Mouse (Mus musculus) intestine, embryonic 14.5 days (tissue): ENCODE data around the gene Shld1. TPM values are rescaled to one million over a fixed set of nuclear protein-coding genes. Genes with fewer than 3 reads are reported as not detected.

Experiments
- ATAC-seq: fragments of 200-750 bp; cut with Nextera tagmentation; replicated peaks from 2 replicates; pipeline ENCODE4 v1.8.0; 2017; ENCODE audit warnings: low read depth, moderate number of reproducible peaks, moderate TSS enrichment, moderate library complexity; ENCODE audit not compliant: low FRiP score, low TSS enrichment
- DNase-seq: peaks from one replicate; pipeline ENCODE4 v3.0.0-alpha.2; 2018; ENCODE audit warnings: low spot score
- H3K27ac ChIP-seq: fragments of 300-500 bp; sonication (generic); 2 replicates; pipeline ENCODE4 v1.5.1; 2014; ENCODE audit warnings: low read depth, mild to moderate bottlenecking, control low read depth
- H3K27me3 ChIP-seq: fragments of 300-500 bp; sonication (generic); replicated peaks from 2 replicates; pipeline ENCODE4 v1.6.1; 2014; ENCODE audit warnings: low read length, control low read depth; ENCODE audit not compliant: control insufficient read depth, insufficient read depth
- H3K36me3 ChIP-seq: fragments of 300-500 bp; sonication (generic); 2 replicates; pipeline ENCODE4 v1.6.1; 2014; ENCODE audit warnings: low read length, control low read depth; ENCODE audit not compliant: control insufficient read depth, insufficient read depth
- H3K4me1 ChIP-seq: fragments of 300-500 bp; sonication (generic); replicated peaks from 2 replicates; pipeline ENCODE4 v1.6.1; 2014; ENCODE audit warnings: low read length, control low read depth, mixed read lengths; ENCODE audit not compliant: control insufficient read depth, insufficient read depth
- H3K4me2 ChIP-seq: fragments of 300-500 bp; sonication (generic); 2 replicates; pipeline ENCODE4 v1.6.1; 2014; ENCODE audit warnings: low read length
- H3K4me3 ChIP-seq: fragments of 300-500 bp; sonication (generic); 2 replicates; pipeline ENCODE4 v1.5.1; 2014; ENCODE audit warnings: low read depth, low read length, control low read depth, mixed read lengths
- H3K9ac ChIP-seq: fragments of 300-500 bp; sonication (generic); 2 replicates; pipeline ENCODE4 v1.6.1; 2014; ENCODE audit warnings: mild to moderate bottlenecking, low read length
- H3K9me3 ChIP-seq: fragments of 300-500 bp; sonication (generic); 2 replicates; pipeline ENCODE4 v1.6.1; 2016; ENCODE audit warnings: low read length, control low read depth; ENCODE audit not compliant: control insufficient read depth
- WGBS: fragments of 180-500 bp; shearing (Covaris S2); extraction: QIAGEN DNeasy Blood & Tissue Kit; methylation state at CpG from one replicate; pipeline ENCODE4 v1.1.7; 2014; 5-methylcytosine and 5-hydroxymethylcytosine counted together
- polyA plus RNA-seq: library from polyadenylated mRNA; unstranded; fragments of >200 nt; fragmentation: Nextera tagmentation; extraction: Ambion mirVana; gene quantifications from 2 replicates; pipeline ENCODE4 v1.2.1, GENCODE M21; 2014

Gene Shld1
- 13.6 and 22.3 TPM in 2 replicates for polyA plus RNA-seq

DNA sequence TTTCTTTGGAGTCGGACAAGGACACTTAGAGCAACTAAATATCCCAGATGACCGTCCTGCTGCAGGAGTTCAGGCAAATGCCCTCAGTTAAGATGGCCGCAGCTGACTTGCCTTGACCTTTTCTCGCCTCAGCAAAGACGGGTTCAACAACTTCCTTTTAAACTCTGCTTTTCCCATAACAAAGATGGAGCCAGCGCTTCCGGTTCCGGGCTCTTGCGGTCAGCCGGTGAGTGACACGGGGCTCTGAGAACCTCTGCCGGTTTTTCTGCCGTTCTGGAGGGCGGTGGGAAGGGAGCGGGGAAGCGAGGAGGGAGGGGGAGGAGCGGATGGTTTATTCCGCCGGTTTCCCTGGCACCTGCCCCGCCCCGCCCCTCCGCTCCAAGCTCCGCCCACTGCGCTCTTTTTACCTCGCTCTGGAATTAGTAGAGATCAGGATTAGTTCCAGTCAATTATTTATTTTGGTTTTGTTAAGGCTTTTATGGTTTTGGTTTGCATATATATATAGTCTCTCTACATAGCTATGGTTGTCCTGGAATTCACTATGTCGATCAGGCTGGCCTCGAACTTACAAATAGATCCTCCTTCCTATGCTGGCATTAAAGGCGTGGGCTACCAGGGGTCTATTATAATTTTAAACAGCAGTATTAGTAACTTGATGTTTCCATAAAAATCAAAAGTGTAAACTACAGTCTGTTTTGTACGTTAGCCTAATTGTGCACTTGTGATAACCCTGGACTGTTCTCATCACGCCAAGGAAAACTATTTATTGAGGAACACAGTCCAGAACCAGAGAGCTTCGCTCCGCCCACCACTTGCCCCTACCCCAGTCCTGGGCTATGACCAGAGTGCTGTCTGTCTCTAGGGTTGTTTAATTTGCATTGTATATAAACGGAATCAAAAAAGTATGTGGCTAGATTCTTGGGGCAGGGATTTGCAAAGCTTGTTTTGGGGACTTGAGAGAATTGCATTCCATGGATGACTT, at the start of gene Shld1:
TSS of gene Shld1 (plus strand) at position 176 of the 982 bp plus-strand sequence.
- H3K9ac ChIP-seq, result peak within 1 kb of the TSS; percentile 46

DNA sequence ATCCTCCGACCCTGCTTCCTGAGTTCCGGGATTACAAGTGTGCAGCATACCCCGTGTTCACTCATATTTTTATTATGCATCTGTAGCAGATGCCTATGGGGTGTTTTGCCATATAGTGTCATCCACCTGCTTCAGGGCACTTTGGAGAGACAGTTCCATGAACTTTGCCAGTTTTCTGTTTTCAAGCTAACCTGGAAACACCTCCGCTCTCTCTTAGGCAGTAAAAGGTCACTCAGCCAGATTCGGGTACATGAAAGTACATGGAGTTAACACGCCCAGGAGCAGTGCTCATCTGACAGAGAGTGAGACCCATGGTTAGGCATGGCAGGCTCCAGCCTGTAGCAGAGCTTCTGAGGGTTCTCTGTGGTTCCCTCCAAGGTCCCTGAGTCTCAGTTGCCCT, 48.4 kb upstream of the Shld1 start:
- DNase-seq (no peak), ATAC-seq (no peak)
- H3K4me3 ChIP-seq, result no peak overlapping the region
- no peaks in the 10 kb centered on the region for H3K27me3 ChIP-seq
- H3K9me3 ChIP-seq, result no peaks in the 10 kb centered on the region
- H3K4me2 ChIP-seq, result no peak overlapping the region
- no peaks in the 10 kb centered on the region for H3K4me1 ChIP-seq
- H3K36me3 ChIP-seq, result no peaks in the 10 kb centered on the region
- H3K9ac ChIP-seq, result no peak overlapping the region
- WGBS, result 91% methylated on average over 6 of the region's 6 CpGs
- no peak overlapping the region for H3K27ac ChIP-seq

More for the DNA sequence above, at the start of gene Shld1:
- no peaks in the 10 kb centered on the region for H3K36me3 ChIP-seq
- H3K4me3 ChIP-seq, result peak within 1 kb of the TSS; percentile 52
- ATAC-seq, result peak; percentile 89
- DNase-seq, result peak; percentile 90
- H3K4me1 ChIP-seq, result no peaks in the 10 kb centered on the region
- H3K27ac ChIP-seq, result peak within 1 kb of the TSS; percentile 69
- H3K27me3 ChIP-seq, result no peaks in the 10 kb centered on the region
- H3K4me2 ChIP-seq, result peak within 1 kb of the TSS; percentile 58
- 9% methylated on average over 33 of the region's 33 CpGs for WGBS
- H3K9me3 ChIP-seq, result no peaks in the 10 kb centered on the region

- WGBS, result 55% methylated on average over 7 of the region's 7 CpGs
- H3K9ac ChIP-seq, result no peak overlapping the region
- H3K4me1 ChIP-seq, result no peaks in the 10 kb centered on the region
- H3K9me3 ChIP-seq, result no peaks in the 10 kb centered on the region
- ATAC-seq (no peak), DNase-seq (no peak)
- H3K4me2 ChIP-seq, result no peak overlapping the region
- no peak overlapping the region for H3K4me3 ChIP-seq
- H3K36me3 ChIP-seq, result no peaks in the 10 kb centered on the region
- no peak overlapping the region for H3K27ac ChIP-seq
- H3K27me3 ChIP-seq, result no peaks in the 10 kb centered on the region
These were observed 47.4 kb upstream of the Shld1 start for GRCm38 (mm10) chr2:132639337-132639736.

- no peaks in the 10 kb centered on the region for H3K36me3 ChIP-seq
- H3K27me3 ChIP-seq, result no peaks in the 10 kb centered on the region
- no peak overlapping the region for H3K4me2 ChIP-seq
- no peak overlapping the region for H3K4me3 ChIP-seq
- 52% methylated on average over 3 of the region's 3 CpGs for WGBS
- ATAC-seq, result no peak
- H3K4me1 ChIP-seq, result no peaks in the 10 kb centered on the region
- no peak for DNase-seq
- no peak overlapping the region for H3K27ac ChIP-seq
- H3K9ac ChIP-seq, result no peak overlapping the region
- H3K9me3 ChIP-seq, result no peaks in the 10 kb centered on the region
These were observed 45.5 kb upstream of the Shld1 start for GRCm38 (mm10) chr2:132641196-132641595.

- Histone ChIP-seq H3K9ac (no peak overlapping the region), H3K4me1 (no peaks in the 10 kb centered on the region), H3K36me3 (no peaks in the 10 kb centered on the region), H3K27ac (no peak overlapping the region), H3K9me3 (no peaks in the 10 kb centered on the region), H3K4me2 (no peak overlapping the region), H3K4me3 (no peak overlapping the region), H3K27me3 (no peaks in the 10 kb centered on the region)
- ATAC-seq (no peak), DNase-seq (no peak)
- WGBS, result 47% methylated on average over 4 of the region's 4 CpGs
These were observed 43.6 kb upstream of the Shld1 start for GRCm38 (mm10) chr2:132643161-132643560.

DNA sequence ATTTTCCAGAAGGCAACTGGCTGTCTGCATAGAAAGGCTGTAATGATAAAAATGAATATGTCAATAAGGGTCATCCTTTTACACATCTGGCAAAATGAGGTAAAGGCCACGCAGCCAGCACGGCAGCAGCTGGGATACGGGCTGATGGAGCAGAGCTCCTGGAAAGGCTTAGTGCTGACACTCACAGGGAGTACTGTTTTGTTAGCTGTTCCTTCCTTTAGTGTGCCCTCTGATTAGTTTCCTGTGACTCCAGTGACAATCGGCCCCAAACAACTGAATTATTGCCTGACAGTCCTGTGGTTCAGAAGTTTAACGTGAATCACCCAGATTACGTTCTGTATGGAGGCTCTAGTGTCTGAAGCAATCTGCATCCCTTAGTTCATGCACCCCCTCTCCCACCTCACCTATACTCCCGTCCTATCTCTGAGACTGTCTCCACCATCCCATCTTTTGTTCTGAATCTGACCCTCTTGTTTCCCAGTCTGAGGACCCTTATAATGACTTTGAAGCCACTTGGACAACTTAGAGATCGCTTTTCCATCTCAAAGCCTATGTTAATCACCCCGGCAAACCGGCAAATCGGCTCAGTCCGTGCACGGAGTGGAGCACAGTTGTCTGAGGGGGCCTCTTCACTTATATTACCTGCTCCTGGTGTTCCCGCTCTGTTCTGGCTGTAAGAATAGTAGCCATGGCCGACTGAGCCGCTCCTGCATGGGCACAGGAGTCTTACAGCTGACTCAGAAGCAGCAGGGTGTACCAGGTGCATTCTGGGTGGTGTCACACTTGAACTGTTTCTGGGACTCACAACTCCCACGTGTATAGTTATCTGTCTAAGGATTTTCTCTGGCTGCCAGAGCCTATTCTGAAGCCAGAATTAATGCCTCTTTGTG, 39.6 kb upstream of the Shld1 start:
- 65% methylated on average over 17 of the region's 17 CpGs for WGBS
- no peak overlapping the region for H3K9ac ChIP-seq
- no peak overlapping the region for H3K27ac ChIP-seq
- H3K4me2 ChIP-seq, result no peak overlapping the region
- no peaks in the 10 kb centered on the region for H3K27me3 ChIP-seq
- no peak for ATAC-seq
- no peak overlapping the region for H3K4me3 ChIP-seq
- DNase-seq, result no peak
- H3K4me1 ChIP-seq, result no peaks in the 10 kb centered on the region
- no peaks in the 10 kb centered on the region for H3K36me3 ChIP-seq
- H3K9me3 ChIP-seq, result no peaks in the 10 kb centered on the region

GRCm38 (mm10) chr2:132649352-132649870, 37.3 kb upstream of the Shld1 start:
- no peaks in the 10 kb centered on the region for H3K4me1 ChIP-seq
- no peaks in the 10 kb centered on the region for H3K27me3 ChIP-seq
- H3K9ac ChIP-seq, result no peak overlapping the region
- no peaks in the 10 kb centered on the region for H3K9me3 ChIP-seq
- WGBS, result 74% methylated on average over 10 of the region's 10 CpGs
- H3K36me3 ChIP-seq, result no peaks in the 10 kb centered on the region
- H3K4me2 ChIP-seq, result no peak overlapping the region
- no peak overlapping the region for H3K27ac ChIP-seq
- H3K4me3 ChIP-seq, result no peak overlapping the region
- DNase-seq (no peak), ATAC-seq (no peak)

- H3K9ac ChIP-seq, result no peak overlapping the region
- 43% methylated on average over 2 of the region's 2 CpGs for WGBS
- ATAC-seq, result no peak
- no peak overlapping the region for H3K27ac ChIP-seq
- H3K9me3 ChIP-seq, result no peaks in the 10 kb centered on the region
- no peaks in the 10 kb centered on the region for H3K36me3 ChIP-seq
- H3K4me3 ChIP-seq, result no peak overlapping the region
- no peaks in the 10 kb centered on the region for H3K4me1 ChIP-seq
- no peak overlapping the region for H3K4me2 ChIP-seq
- no peak for DNase-seq
- no peaks in the 10 kb centered on the region for H3K27me3 ChIP-seq
These were observed 36.2 kb upstream of the Shld1 start for GRCm38 (mm10) chr2:132650546-132650945.
